Mouse (Mus musculus): ENCODE data around the gene 4930583I09Rik.

GRCm38 (mm10) chr17:64848031-64848430 is 12.2 kb upstream of the 4930583I09Rik start:
- TF ChIP-seq EP300 (IDR thresholded peaks at IDR 0.05; ENCODE audit: insufficient read depth, low read depth, low read length) (no peak), CTCF (IDR thresholded peaks at IDR 0.05) (no peak)
